Mouse (Mus musculus): ENCODE measurements at regions not wholly inside any gene's neighbourhood (a gene's known extent, or its start where the extent isn't known, plus 50 kb on each side); places are given as distances from the start of the nearest gene placed in this dataset.
"Not testable (repeated sequence)": the region's sequence is repeated elsewhere in the genome, so short reads cannot be mapped to it uniquely, and the experiment has no call there.

DNA sequence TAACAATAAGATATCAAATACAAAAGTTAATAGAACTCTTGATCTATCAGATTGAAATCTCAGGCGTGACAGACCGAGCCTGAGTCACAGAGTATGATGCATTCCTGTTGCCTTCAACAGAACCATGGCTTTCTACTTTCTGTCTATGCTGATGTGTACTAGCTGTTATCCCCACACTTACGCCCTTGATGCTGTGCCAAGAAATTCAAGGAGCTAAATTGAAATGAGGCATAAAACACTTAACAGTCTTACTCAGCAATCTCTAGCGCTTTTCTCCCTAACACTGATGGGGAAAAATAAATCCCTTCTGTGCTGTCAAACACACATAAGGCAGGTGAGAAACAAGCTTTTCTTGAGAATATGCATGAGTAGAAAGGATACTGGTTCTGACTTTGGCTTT lies 222.5 kb downstream of the AI429214 start:
- 82% methylated on average over 4 of the region's 4 CpGs for WGBS
- DNase-seq (ENCODE audit: low read depth, low spot score), result no peak

DNA sequence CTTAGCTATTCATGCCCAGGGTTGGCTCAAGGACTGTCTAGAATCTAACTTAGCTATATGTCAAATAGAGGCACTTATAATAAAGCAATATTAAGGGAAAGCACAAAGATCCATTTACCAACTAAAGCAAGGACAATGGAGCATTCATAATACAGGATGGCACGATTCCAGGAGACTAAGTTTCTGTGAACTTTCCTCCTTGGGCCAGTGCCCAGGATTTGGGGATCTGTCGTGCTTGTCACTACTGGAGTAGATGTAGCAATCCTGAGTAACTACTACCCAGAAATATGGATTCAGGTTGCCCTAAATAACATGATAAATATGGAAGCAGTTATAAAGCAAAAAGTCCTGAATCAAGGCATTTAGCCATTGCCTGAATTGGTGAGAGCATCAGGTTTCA lies 233.7 kb downstream of the AI429214 start:
- DNase-seq (ENCODE audit: low read depth, low spot score), result no peak
- WGBS, result 35% methylated on average over 2 of the region's 2 CpGs

DNA sequence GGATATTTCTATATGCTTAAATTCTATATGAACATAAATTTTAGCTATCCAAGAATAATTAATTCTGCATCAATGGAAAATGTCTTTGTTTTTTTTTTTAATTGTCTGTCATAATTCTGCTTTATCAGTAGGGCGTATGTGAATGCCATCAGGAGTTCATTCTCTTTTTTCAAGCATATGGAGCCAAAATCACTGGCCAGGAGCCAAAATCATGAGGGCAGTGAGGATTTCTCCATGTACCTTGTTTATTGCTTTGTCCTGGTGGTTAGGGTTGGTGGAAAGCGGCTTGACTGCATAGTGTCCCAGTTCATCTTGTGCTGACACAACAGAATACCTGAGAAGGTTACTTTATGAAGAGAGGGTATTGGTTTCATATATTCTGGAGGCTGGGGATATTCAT lies 243.9 kb downstream of the AI429214 start:
- no peak for DNase-seq (ENCODE audit: low read depth, low spot score)
- 82% methylated on average over 2 of the region's 2 CpGs for WGBS

- DNase-seq (ENCODE audit: low read depth, low spot score), result no peak
Observed at GRCm38 (mm10) chr8:37239354-37239753, 245.9 kb downstream of the AI429214 start.

DNA sequence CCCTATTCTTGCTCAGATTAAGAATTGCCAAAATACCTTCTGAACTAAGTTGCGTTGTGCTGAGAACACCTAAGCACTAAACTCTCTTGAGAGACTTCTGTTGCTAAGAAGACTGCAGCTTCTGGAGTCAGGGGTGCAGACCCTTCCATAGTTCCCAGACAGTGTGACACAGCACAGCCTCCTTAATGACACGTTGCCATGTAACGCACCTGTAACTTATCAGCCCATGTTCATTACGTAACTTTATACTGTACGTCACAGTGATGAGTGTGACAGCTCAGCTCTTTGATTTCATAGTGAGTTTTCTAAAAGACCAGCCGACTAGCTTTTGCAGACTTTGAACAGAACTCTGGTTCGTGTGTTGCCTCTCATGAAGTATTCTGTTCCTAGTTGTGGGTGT lies 257.8 kb downstream of the AI429214 start:
- not testable (repeated sequence) for DNase-seq (ENCODE audit: low read depth, low spot score)
- whole genome bisulfite sequencing, result 79% methylated on average over 7 of the region's 7 CpGs

DNA sequence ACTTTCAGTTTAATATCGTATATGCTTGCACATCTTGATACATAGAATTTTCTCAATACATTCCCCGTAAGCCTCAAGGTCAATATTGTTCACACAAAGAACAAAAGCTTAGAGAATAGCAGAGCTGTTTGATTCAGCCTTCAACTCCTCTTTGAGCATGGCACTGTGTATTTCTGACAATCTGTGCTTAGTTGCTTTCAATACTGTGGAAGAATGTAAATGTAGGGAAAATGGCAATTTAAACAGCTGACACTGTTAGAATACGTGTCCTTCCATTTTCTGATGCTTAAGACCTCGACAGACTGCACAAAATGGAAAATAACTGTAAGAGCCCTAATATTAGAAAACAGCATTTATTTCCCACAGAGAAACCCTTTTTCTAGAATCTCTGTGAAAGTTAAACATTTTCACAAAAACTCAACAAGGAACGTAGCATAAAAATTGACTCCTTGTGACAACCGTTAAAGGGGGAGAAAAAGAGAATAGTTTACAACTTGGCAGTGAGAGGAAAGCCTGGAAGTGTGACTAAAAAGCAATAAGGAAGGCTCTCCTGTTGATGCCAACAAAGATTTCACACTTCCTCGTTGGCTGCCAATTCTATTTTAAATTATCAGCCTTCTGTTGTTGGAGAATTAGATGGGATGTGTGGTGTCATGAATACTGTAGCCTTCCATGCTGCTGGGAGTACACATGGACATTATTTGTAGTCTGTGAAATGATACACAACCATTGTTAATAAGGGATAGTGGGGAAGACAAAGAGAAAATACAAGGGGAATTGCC lies 297.9 kb downstream of the AI429214 start:
- WGBS, result 70% methylated on average over 7 of the region's 7 CpGs
- DNase-seq (ENCODE audit: low read depth, low spot score), result no peak

Data from large intestine, adult 2 months (tissue).